Comparison of ENCODE assay signal across 10 mouse cellular contexts in the genomic region with DNA sequence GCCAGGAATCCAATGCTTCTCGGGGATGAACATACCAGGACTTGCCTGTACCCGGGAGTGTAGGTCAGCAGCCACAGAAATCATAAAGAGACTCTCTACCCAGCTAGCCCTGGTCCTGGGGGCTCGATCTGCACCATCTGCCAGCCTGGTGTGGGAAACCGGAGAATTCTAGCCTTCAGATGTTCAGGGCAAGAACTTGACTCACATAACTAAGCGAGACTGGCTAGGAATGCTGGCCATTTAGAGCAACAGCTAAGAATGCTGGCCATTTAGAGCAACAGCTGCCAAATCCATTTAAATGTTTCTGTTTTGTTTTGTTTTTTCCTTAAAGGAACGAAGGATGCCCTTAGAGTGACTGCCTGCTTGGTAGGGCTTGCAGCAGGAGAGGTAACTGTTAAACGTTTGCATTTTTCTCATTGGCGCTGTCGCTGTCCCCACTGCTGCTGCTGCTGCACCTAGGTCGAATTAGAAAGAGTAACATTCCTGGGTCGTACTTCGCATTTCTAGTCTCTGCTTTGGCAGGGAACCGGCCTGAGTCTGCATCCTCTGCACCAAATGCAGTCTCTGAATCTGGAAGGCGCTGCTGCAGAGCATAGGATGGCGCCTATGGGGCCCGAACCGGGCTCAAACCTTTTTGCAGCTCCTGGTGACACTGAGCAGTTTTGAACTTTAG. TPM values are rescaled to one million over a fixed set of nuclear protein-coding genes. Genes with fewer than 3 reads are reported as not detected.
A peak's percentile ranks its signal among the peaks of the same experiment; 100 is the strongest.
DNase-seq lines count a peak whose midpoint lies in the region; ATAC-seq and TF ChIP-seq lines count a peak whose summit lies in the region.
"Had no signal": no experiment of that assay in that cellular context is flagged by ENCODE, and none has a peak within 500 bp of the region (broad histone marks: within the 10 kb centered on the region; RNA-seq: fewer than 3 reads in every experiment).

No protein-coding gene starts in this region.

- DNase-seq in embryo, embryonic 9.5 days (ENCODE audit: extremely low spot score) = peak; percentile 35
- no peak for DNase-seq in embryo, embryonic 10.5 days (ENCODE audit: low spot score)
- DNase-seq in 3T3-L1 (ENCODE audit: low read depth, low spot score) = peak; percentile 49
- no peak for DNase-seq in heart, postnatal 0 days (ENCODE audit: low spot score)
- peak; percentile 66 for DNase-seq in mesoderm, embryonic 11.5 days (ENCODE audit: low read depth, low spot score)
- no peak for DNase-seq in adrenal gland, postnatal 25 days
- no peak for DNase-seq in gastrocnemius, adult 18-20 months (ENCODE audit: low spot score)
- DNase-seq: adrenal gland, postnatal 10 days; kidney, adult 9 months had no signal

- H3K27ac ChIP-seq in heart, postnatal 0 days (ENCODE audit: low read depth) = no peak overlapping the region

- H3K4me2 ChIP-seq in heart, postnatal 0 days (ENCODE audit: low read depth, low read length) = peak overlapping the region; percentile 74

- peaks cover 14% of the 10 kb centered on the region; the same call in 1 of the 2 replicates for H3K4me1 ChIP-seq in heart, postnatal 0 days (ENCODE audit: control insufficient read depth, insufficient read depth)

- peak overlapping the region; percentile 56 for H3K4me3 ChIP-seq in heart, postnatal 0 days (ENCODE audit: low read depth, low read length)

- no peak for TF ChIP-seq EP300 in heart, postnatal 0 days (IDR thresholded peaks at IDR 0.05; ENCODE audit: low read depth)

- no peak for ATAC-seq in heart, postnatal 0 days (ENCODE audit: insufficient read depth, low read depth)
- ATAC-seq in megakaryocyte-erythroid progenitor cell, adult 5-6 weeks (replicated peaks; ENCODE audit: low FRiP score, low TSS enrichment, poor library complexity, severe bottlenecking) = no peak

- no peak for TF ChIP-seq CTCF in heart, postnatal 0 days (IDR thresholded peaks at IDR 0.05; ENCODE audit: low read depth)

- H3K27me3 ChIP-seq in heart, postnatal 0 days (ENCODE audit: control insufficient read depth, insufficient read depth, low read length) = peaks cover 44% of the 10 kb centered on the region

- no peak overlapping the region for H3K9ac ChIP-seq in heart, postnatal 0 days (replicated peaks; ENCODE audit: low read depth, low read length)

- no peaks in the 10 kb centered on the region for H3K9me3 ChIP-seq in heart, postnatal 0 days (replicated peaks; ENCODE audit: control insufficient read depth, low read length)

- WGBS in heart, postnatal 0 days = 15% methylated on average over 17 of the region's 17 CpGs

- 0 out of 2 replicates have a peak, but pooled peaks cover 5% of the 10 kb centered on the region for H3K36me3 ChIP-seq in heart, postnatal 0 days (replicated peaks; ENCODE audit: control insufficient read depth, insufficient read depth, low read length)

RNA-seq across cellular contexts. Expression of gene Igfbp3, which starts 1.5 kb away (rescaled TPM):
- total RNA-seq in heart, postnatal 0 days (2014; rRNA removed; ENCODE audit: low replicate concordance) = 46.5 and 59.5 TPM in 2 replicates
- polyA plus RNA-seq in heart, postnatal 0 days (2015; fragmentation: Nextera tagmentation; extraction: Ambion mirVana) = 17.2 and 18.1 TPM in 2 replicates
- not detected in 2 replicates for total RNA-seq in megakaryocyte-erythroid progenitor cell, adult 5-6 weeks (2014; fragmentation: Nextera tagmentation)
- total RNA-seq in megakaryocyte-erythroid progenitor cell, adult 5-6 weeks (2017) = not detected in 2 replicates
- total RNA-seq in adrenal gland, postnatal 25 days (2021) = 40.3 and 43.5 TPM in 2 replicates
- total RNA-seq in gastrocnemius, adult 18-20 months (2021) = 10 to 100 TPM; 12.0 to 13.4 TPM

RNA-seq across cellular contexts. Expression of gene Igfbp1, which starts 14.7 kb away (rescaled TPM):
- 2.7 and 10.6 TPM in 2 replicates for total RNA-seq in heart, postnatal 0 days (2014; rRNA removed; ENCODE audit: low replicate concordance)
- polyA plus RNA-seq in heart, postnatal 0 days (2015; fragmentation: Nextera tagmentation; extraction: Ambion mirVana) = not detected in 2 replicates
- not detected in 2 replicates for total RNA-seq in megakaryocyte-erythroid progenitor cell, adult 5-6 weeks (2014; fragmentation: Nextera tagmentation)
- not detected in 2 replicates for total RNA-seq in megakaryocyte-erythroid progenitor cell, adult 5-6 weeks (2017)
- 1.00 TPM in 1 of 2 replicates, not detected in the other for total RNA-seq in adrenal gland, postnatal 25 days (2021)
- total RNA-seq in gastrocnemius, adult 18-20 months (2021) = not detected

RNA-seq across cellular contexts. Expression of gene Gm11985, which starts 23.9 kb away (rescaled TPM):
- total RNA-seq in heart, postnatal 0 days (2014; rRNA removed; ENCODE audit: low replicate concordance) = not detected in 2 replicates
- polyA plus RNA-seq in heart, postnatal 0 days (2015; fragmentation: Nextera tagmentation; extraction: Ambion mirVana) = not detected in 2 replicates
- not detected in 2 replicates for total RNA-seq in megakaryocyte-erythroid progenitor cell, adult 5-6 weeks (2014; fragmentation: Nextera tagmentation)
- total RNA-seq in megakaryocyte-erythroid progenitor cell, adult 5-6 weeks (2017) = not detected in 2 replicates
- total RNA-seq in adrenal gland, postnatal 25 days (2021) = not detected in 2 replicates
- total RNA-seq in gastrocnemius, adult 18-20 months (2021) = not detected
- total RNA-seq: adrenal gland, postnatal 10 days had no signal

Comparison
In these comparisons a context has a peak if more than half of its experiments do, and no peak if none do; other contexts are left out.
1. DNase-seq: peak in embryo, embryonic 9.5 days (single experiment), 3T3-L1 (single experiment) and mesoderm, embryonic 11.5 days (single experiment); none in embryo, embryonic 10.5 days (single experiment), heart, postnatal 0 days (single experiment), adrenal gland, postnatal 25 days (single experiment) and gastrocnemius, adult 18-20 months (single experiment).
2. RNA of gene Igfbp3, which starts 1.5 kb away (total RNA-seq): 46.5 to 59.5 TPM in heart, postnatal 0 days, 40.3 to 43.5 TPM in adrenal gland, postnatal 25 days and 12.0 to 13.4 TPM in gastrocnemius, adult 18-20 months; not detected in megakaryocyte-erythroid progenitor cell, adult 5-6 weeks; every median in the first group is over 10 times any median in the second.